In genomic region chr6:136483531-136483930, GRCm38 (mm10) we compare ENCODE assay signal across 16 mouse cellular contexts.
"Had no signal": no experiment of that assay in that cellular context is flagged by ENCODE, and none has a peak within 500 bp of the region (broad histone marks: within the 10 kb centered on the region; RNA-seq: fewer than 3 reads in every experiment).

No protein-coding gene starts in this region.

- H3K27me3 ChIP-seq: megakaryocyte, embryonic 14.5 days; midbrain, embryonic 13.5 days; midbrain, embryonic 15.5 days; neural tube, embryonic 12.5 days; stomach, embryonic 15.5 days had no signal

- ATAC-seq: midbrain, embryonic 13.5 days; midbrain, embryonic 15.5 days had no signal

- H3K4me2 ChIP-seq: lung, embryonic 14.5 days; midbrain, embryonic 11.5 days; midbrain, embryonic 13.5 days; midbrain, embryonic 15.5 days; neural tube, embryonic 12.5 days; stomach, embryonic 15.5 days had no signal

- H3K9ac ChIP-seq: liver, embryonic 14.5 days; lung, embryonic 14.5 days; midbrain, embryonic 13.5 days; midbrain, embryonic 15.5 days; neural tube, embryonic 12.5 days; stomach, embryonic 15.5 days had no signal

- H3K9me3 ChIP-seq: midbrain, embryonic 15.5 days; neural tube, embryonic 12.5 days; stomach, embryonic 15.5 days had no signal

- H3K36me3 ChIP-seq: midbrain, embryonic 13.5 days; midbrain, embryonic 15.5 days; neural tube, embryonic 12.5 days; stomach, embryonic 15.5 days had no signal

- H3K4me1 ChIP-seq: megakaryocyte, embryonic 14.5 days; neural tube, embryonic 12.5 days; stomach, embryonic 15.5 days had no signal

- DNase-seq: lung, adult 18-20 months; lung, embryonic 14.5 days; lung, postnatal 10 days; right cerebral cortex, postnatal 14 days; thymus, adult 2 months; thymus, postnatal 25 days; thymus, postnatal 4 days had no signal

- H3K4me3 ChIP-seq: megakaryocyte, embryonic 14.5 days; midbrain, embryonic 13.5 days; midbrain, embryonic 15.5 days; neural tube, embryonic 12.5 days; stomach, embryonic 15.5 days had no signal

- H3K27ac ChIP-seq: liver, embryonic 14.5 days; macrophage; midbrain, embryonic 13.5 days; midbrain, embryonic 15.5 days; neural tube, embryonic 12.5 days; stomach, embryonic 15.5 days; stomach, postnatal 0 days had no signal
